Mouse (Mus musculus) hindbrain, embryonic 12.5 days (tissue): ENCODE results near the gene Leo1. TPM values are rescaled to one million over a fixed set of nuclear protein-coding genes. Genes with fewer than 3 reads are reported as not detected.
"Not testable (repeated sequence)": the region's sequence is repeated elsewhere in the genome, so short reads cannot be mapped to it uniquely, and the experiment has no call there.

Source experiments
- ATAC-seq: fragments of 200-750 bp; cut with Nextera tagmentation; 2 replicates; pipeline ENCODE4 v1.8.0; 2017; ENCODE audit warnings: moderate TSS enrichment; ENCODE audit not compliant: low FRiP score
- H3K27ac ChIP-seq: fragments of 300-500 bp; sonication (generic); 2 replicates; pipeline ENCODE4 v1.5.1; 2016; ENCODE audit warnings: mild to moderate bottlenecking
- H3K27me3 ChIP-seq: fragments of 300-500 bp; sonication (generic); 2 replicates; pipeline ENCODE4 v1.6.1; 2016; ENCODE audit warnings: mild to moderate bottlenecking
- H3K36me3 ChIP-seq: fragments of 300-500 bp; sonication (generic); 2 replicates; pipeline ENCODE4 v1.6.1; 2016; ENCODE audit warnings: mild to moderate bottlenecking
- H3K4me1 ChIP-seq: fragments of 300-500 bp; sonication (generic); 2 replicates; pipeline ENCODE4 v1.6.1; 2016
- H3K4me2 ChIP-seq: fragments of 300-500 bp; sonication (generic); replicated peaks from 2 replicates; pipeline ENCODE4 v1.6.1; 2016; ENCODE audit warnings: mild to moderate bottlenecking
- H3K4me3 ChIP-seq: fragments of 300-500 bp; sonication (generic); 2 replicates; pipeline ENCODE4 v1.5.1; 2016; ENCODE audit warnings: mild to moderate bottlenecking
- H3K9ac ChIP-seq: fragments of 300-500 bp; sonication (generic); 2 replicates; pipeline ENCODE4 v1.6.1; 2016; ENCODE audit warnings: mild to moderate bottlenecking, moderate library complexity
- H3K9me3 ChIP-seq: fragments of 300-500 bp; sonication (generic); replicated peaks from 2 replicates; pipeline ENCODE4 v1.6.1; 2016; ENCODE audit warnings: mild to moderate bottlenecking
- WGBS: fragments of 180-500 bp; shearing (Covaris S2); methylation state at CpG from one replicate; pipeline ENCODE4 v1.1.7; 2016; 5-methylcytosine and 5-hydroxymethylcytosine counted together
- polyA plus RNA-seq: library from polyadenylated mRNA; unstranded; fragments of >200 nt; fragmentation: Nextera tagmentation; extraction: Ambion mirVana; gene quantifications from 2 replicates; pipeline ENCODE4 v1.2.1, GENCODE M21; 2016

Gene Leo1
- polyA plus RNA-seq, 1 experiment from 2014 or later = 51.7 TPM

DNA sequence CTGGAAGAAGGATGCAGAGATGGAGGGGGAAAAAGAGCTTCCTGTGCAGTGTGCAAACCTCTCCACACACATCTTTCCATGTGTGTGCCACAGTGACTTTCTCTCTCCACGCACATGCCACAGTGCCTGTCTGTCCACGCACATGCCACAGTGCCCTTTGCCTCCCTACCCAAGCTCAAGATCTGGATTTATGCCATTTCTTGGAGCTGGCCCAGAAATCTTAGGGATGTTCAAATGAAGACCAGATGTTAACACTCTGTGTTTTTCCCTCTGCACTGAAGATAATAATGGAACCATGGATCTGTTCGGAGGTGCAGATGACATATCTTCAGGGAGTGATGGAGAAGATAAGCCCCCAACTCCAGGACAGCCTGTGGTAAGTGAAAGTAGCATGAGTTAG, 6.7 kb downstream of the Leo1 start:
- Histone ChIP-seq H3K9me3 (no peaks in the 10 kb centered on the region), H3K9ac (no peak overlapping the region), H3K27ac (no peak overlapping the region), H3K27me3 (no peaks in the 10 kb centered on the region), H3K36me3 (peaks cover 68% of the 10 kb centered on the region), H3K4me2 (no peak overlapping the region), H3K4me1 (no peaks in the 10 kb centered on the region), H3K4me3 (no peak overlapping the region)
- 85% methylated on average over 3 of the region's 3 CpGs for WGBS
- no peak for ATAC-seq

DNA sequence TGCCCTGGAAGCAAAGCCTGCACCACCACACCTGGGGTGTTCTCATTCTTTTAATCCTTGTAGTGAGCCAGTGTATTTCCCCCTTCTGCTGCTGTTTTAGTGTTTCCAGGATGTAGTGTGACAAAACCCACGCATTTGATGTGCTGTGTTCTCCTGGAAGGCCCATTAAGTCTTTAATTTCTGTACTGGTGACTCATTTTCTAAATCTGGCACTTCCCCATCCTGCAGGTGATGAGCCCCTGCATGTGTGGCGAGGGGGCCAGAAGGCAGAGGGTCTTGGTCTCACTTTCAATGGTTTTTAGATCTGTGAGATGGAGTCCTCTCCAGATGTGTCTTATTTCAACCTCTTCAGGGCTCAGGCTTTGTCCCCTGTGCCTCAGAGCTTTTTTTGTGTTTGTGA, 12.7 kb downstream of the Leo1 start:
- 90% methylated on average over 2 of the region's 2 CpGs for WGBS
- Histone ChIP-seq H3K4me1 (no peaks in the 10 kb centered on the region), H3K9ac (no peak overlapping the region), H3K4me2 (no peak overlapping the region), H3K9me3 (no peaks in the 10 kb centered on the region), H3K4me3 (no peak overlapping the region), H3K36me3 (peaks cover 89% of the 10 kb centered on the region), H3K27ac (no peak overlapping the region), H3K27me3 (no peaks in the 10 kb centered on the region)
- no peak for ATAC-seq

- H3K27me3 ChIP-seq = no peaks in the 10 kb centered on the region
- no peaks in the 10 kb centered on the region for H3K4me1 ChIP-seq
- peaks cover 95% of the 10 kb centered on the region for H3K36me3 ChIP-seq
- H3K9ac ChIP-seq = no peak overlapping the region
- ATAC-seq = no peak
- no peak overlapping the region for H3K27ac ChIP-seq
- H3K4me2 ChIP-seq = no peak overlapping the region
- H3K9me3 ChIP-seq = no peaks in the 10 kb centered on the region
- no peak overlapping the region for H3K4me3 ChIP-seq
- 86% methylated on average over 10 of the region's 10 CpGs for WGBS
Observed at GRCm38 (mm10) chr9:75455684-75456083, 14.4 kb downstream of the Leo1 start.

DNA sequence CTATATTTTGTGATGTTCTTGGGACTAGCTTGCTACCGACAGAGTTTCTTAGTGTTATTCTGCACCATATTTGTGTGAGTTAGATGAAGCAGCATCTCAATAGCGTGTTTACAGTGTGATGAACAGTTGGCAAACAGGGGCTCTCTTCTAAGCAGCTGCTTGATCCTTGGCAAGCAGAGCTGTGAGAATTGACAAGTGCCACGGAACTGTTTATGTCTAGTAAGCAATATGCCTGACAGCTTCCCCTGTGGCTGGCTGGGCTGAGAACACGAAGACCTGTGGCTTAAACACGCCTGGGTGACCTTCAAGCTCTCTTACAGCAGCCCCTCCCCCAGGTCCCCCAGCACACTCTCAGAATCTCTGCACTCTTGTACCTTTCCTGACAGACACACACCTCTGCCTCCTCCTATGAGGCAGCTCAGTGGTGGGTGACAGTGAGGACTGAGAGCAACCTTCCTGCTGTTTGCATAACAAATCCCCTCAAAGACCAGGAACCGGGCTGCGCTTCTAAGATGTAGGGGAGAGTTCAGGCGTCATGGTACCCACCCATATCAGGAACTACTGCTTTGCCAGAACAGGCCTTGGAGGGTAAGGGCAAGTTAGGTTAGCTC, 21.8 kb downstream of the Leo1 start:
- H3K36me3 ChIP-seq = peaks cover 91% of the 10 kb centered on the region
- 83% methylated on average over 8 of the region's 8 CpGs for WGBS

GRCm38 (mm10) chr9:75465856-75466255, 24.5 kb downstream of the Leo1 start:
- H3K36me3 ChIP-seq = peaks cover 72% of the 10 kb centered on the region
- no peak overlapping the region for H3K4me3 ChIP-seq
- no peaks in the 10 kb centered on the region for H3K4me1 ChIP-seq
- H3K27ac ChIP-seq = no peak overlapping the region
- no peak overlapping the region for H3K4me2 ChIP-seq
- ATAC-seq = no peak
- H3K27me3 ChIP-seq = no peaks in the 10 kb centered on the region
- WGBS = 92% methylated on average over 9 of the region's 9 CpGs
- no peaks in the 10 kb centered on the region for H3K9me3 ChIP-seq
- no peak overlapping the region for H3K9ac ChIP-seq

More for the DNA sequence above, 21.8 kb downstream of the Leo1 start:
- Histone ChIP-seq H3K4me2 (no peak overlapping the region), H3K27me3 (no peaks in the 10 kb centered on the region), H3K4me1 (no peaks in the 10 kb centered on the region), H3K27ac (no peak overlapping the region), H3K4me3 (no peak overlapping the region), H3K9ac (no peak overlapping the region), H3K9me3 (no peaks in the 10 kb centered on the region)
- no peak for ATAC-seq

DNA sequence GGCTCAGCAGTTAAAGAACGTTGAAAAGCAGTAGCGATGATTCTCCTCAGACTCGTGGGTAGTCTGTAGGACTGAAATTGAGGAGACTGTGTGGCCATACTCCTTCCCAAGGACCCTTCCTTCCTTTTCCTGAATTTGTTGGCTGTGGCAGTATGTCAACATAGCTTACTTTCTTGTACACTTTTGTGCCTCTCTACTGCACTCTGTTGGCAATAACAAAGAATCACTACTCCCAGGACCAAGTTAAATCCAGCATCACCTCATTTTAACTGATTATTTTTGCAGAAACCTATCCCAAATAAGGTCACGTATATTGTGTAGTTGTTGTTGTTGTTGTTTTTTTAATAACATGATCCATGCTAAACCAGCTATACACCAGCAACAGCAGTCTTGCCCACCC, 25.3 kb downstream of the Leo1 start:
- H3K4me3 ChIP-seq = no peak overlapping the region
- no peak for ATAC-seq
- no peak overlapping the region for H3K27ac ChIP-seq
- H3K9me3 ChIP-seq = no peaks in the 10 kb centered on the region
- no peak overlapping the region for H3K4me2 ChIP-seq
- no peak overlapping the region for H3K9ac ChIP-seq
- no peaks in the 10 kb centered on the region for H3K27me3 ChIP-seq
- H3K4me1 ChIP-seq = no peaks in the 10 kb centered on the region
- WGBS = 95% methylated on average over 4 of the region's 4 CpGs
- peaks cover 71% of the 10 kb centered on the region for H3K36me3 ChIP-seq

GRCm38 (mm10) chr9:75467581-75467980, 26.3 kb downstream of the Leo1 start:
- WGBS = 93% methylated on average over 3 of the region's 3 CpGs
- H3K4me2 ChIP-seq = no peak overlapping the region
- no peak for ATAC-seq
- H3K4me3 ChIP-seq = no peak overlapping the region
- no peak overlapping the region for H3K27ac ChIP-seq
- no peak overlapping the region for H3K9ac ChIP-seq
- H3K4me1 ChIP-seq = no peaks in the 10 kb centered on the region
- H3K9me3 ChIP-seq = no peaks in the 10 kb centered on the region
- H3K27me3 ChIP-seq = no peaks in the 10 kb centered on the region
- peaks cover 67% of the 10 kb centered on the region for H3K36me3 ChIP-seq

- H3K4me3 ChIP-seq = no peak overlapping the region
- 76% methylated on average over 14 of the region's 14 CpGs for WGBS
- no peaks in the 10 kb centered on the region for H3K9me3 ChIP-seq
- H3K9ac ChIP-seq = no peak overlapping the region
- H3K27me3 ChIP-seq = no peaks in the 10 kb centered on the region
- ATAC-seq = no peak
- H3K4me2 ChIP-seq = no peak overlapping the region
- H3K27ac ChIP-seq = no peak overlapping the region
- H3K4me1 ChIP-seq = no peaks in the 10 kb centered on the region
- H3K36me3 ChIP-seq = peaks cover 61% of the 10 kb centered on the region
Observed at GRCm38 (mm10) chr9:75468297-75468696, 27.0 kb downstream of the Leo1 start.

DNA sequence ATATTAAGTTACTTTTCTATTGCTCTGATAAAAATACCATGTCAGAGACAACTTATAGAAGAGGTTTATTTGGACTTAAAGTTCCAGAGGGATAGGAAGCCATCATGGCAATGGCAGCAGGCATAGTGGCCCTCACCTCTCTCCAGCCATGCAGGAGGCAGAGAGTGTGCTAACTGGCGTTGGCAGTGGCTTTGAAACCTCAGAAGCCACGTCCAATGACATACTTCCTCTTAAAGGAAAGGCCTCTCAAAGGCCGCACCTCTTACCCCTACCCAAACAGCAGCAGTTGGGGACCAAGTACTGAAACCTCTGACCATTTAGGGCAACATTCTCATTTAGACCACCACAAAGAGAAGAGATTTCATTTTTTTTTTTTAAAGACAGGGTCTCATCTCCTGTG, 35.9 kb downstream of the Leo1 start:
- H3K4me2 ChIP-seq = no peak overlapping the region
- peaks cover 17% of the 10 kb centered on the region; the same call in 1 of the 2 replicates for H3K36me3 ChIP-seq
- H3K9me3 ChIP-seq = no peaks in the 10 kb centered on the region; the same call in 1 of the 2 replicates
- no peak overlapping the region for H3K9ac ChIP-seq
- no peak overlapping the region for H3K4me3 ChIP-seq
- no peak for ATAC-seq
- H3K27ac ChIP-seq = no peak overlapping the region
- peaks cover 6% of the 10 kb centered on the region; the same call in 1 of the 2 replicates for H3K4me1 ChIP-seq
- 64% methylated on average over 3 of the region's 3 CpGs for WGBS
- no peaks in the 10 kb centered on the region for H3K27me3 ChIP-seq

DNA sequence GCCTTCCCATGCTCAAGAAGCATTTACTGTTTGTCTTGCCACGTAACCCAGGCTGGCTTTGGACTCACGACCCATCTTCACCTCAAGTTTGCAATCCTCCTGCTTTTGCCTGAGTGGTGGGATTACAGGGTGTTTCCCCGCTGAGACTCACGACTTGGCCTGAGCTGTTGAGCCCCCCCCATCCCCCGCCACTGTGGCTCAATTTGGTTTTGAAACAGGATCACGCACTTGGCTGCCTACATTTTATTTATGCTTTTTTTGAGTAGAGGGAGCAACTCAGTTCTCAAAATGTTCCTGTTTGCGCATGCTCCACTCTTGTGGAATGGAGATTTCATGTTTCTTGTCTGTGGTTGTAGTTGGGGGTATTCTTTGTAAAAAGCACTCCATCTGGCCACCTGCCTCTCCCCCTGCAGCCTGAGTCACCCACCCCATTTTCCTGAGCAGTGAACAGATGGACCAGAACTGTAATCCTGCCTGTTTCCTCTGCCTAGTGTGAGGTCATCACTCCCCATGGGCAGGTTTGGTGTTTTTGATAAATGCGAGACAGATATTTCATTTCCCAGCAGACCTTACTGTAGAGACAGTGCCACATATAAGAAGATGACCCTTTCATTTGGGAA, 37.9 kb downstream of the Leo1 start:
- Histone ChIP-seq H3K27ac (no peak overlapping the region), H3K4me3 (no peak overlapping the region), H3K4me2 (no peak overlapping the region), H3K4me1 (peaks cover 6% of the 10 kb centered on the region; the same call in 1 of the 2 replicates), H3K9me3 (no peaks in the 10 kb centered on the region; the same call in 1 of the 2 replicates), H3K9ac (no peak overlapping the region), H3K27me3 (no peaks in the 10 kb centered on the region), H3K36me3 (peaks cover 18% of the 10 kb centered on the region; the same call in 1 of the 2 replicates)
- 66% methylated on average over 8 of the region's 8 CpGs for WGBS
- no peak for ATAC-seq

- Histone ChIP-seq H3K27ac (no peak overlapping the region), H3K27me3 (no peaks in the 10 kb centered on the region), H3K9me3 (no peaks in the 10 kb centered on the region), H3K4me3 (no peak overlapping the region), H3K4me2 (no peak overlapping the region), H3K4me1 (peaks cover 6% of the 10 kb centered on the region; the same call in 1 of the 2 replicates), H3K9ac (no peak overlapping the region), H3K36me3 (0 out of 2 replicates have a peak, but pooled peaks cover 11% of the 10 kb centered on the region)
- 92% methylated on average over 5 of the region's 5 CpGs for WGBS
- no peak for ATAC-seq
Observed at GRCm38 (mm10) chr9:75480536-75481075, 39.3 kb downstream of the Leo1 start.

- no peak overlapping the region for H3K4me3 ChIP-seq
- H3K27ac ChIP-seq = no peak overlapping the region
- H3K4me1 ChIP-seq = no peaks in the 10 kb centered on the region
- H3K9ac ChIP-seq = no peak overlapping the region
- no peak overlapping the region for H3K4me2 ChIP-seq
- H3K36me3 ChIP-seq = 0 out of 2 replicates have a peak, but pooled peaks cover 11% of the 10 kb centered on the region
- ATAC-seq = no peak
- no peaks in the 10 kb centered on the region for H3K27me3 ChIP-seq
- no peaks in the 10 kb centered on the region for H3K9me3 ChIP-seq
- WGBS = 90% methylated on average over 6 of the region's 6 CpGs
Observed at GRCm38 (mm10) chr9:75485231-75485630, 43.9 kb downstream of the Leo1 start.

DNA sequence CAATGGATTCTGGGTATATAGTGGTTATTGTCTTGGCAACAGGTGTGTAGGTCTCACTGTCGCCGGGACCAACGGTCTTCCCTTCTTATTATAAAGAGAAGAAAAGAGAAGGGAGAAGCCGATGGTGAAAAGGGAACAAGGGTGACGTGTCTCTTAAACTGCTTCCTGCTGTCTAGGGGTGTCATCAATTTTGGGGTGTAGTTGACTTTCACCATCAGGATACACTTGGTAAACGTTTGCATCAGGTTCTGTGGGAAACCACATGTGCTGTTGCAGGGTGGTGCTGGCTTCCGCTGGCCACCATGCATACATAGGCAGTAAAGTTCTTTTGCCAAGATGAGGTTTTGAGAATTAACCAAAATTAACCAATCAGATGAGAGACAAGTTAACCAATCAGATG, 46.9 kb downstream of the Leo1 start:
- H3K9me3 ChIP-seq, H3K36me3 ChIP-seq, H3K4me3 ChIP-seq, H3K4me2 ChIP-seq, H3K9ac ChIP-seq, H3K4me1 ChIP-seq, ATAC-seq, H3K27ac ChIP-seq, H3K27me3 ChIP-seq: not testable (repeated sequence)
- 95% methylated on average over 7 of the region's 7 CpGs for WGBS
